Mouse (Mus musculus): ENCODE measurements around the gene Rxra.

The Rxra gene

DNA sequence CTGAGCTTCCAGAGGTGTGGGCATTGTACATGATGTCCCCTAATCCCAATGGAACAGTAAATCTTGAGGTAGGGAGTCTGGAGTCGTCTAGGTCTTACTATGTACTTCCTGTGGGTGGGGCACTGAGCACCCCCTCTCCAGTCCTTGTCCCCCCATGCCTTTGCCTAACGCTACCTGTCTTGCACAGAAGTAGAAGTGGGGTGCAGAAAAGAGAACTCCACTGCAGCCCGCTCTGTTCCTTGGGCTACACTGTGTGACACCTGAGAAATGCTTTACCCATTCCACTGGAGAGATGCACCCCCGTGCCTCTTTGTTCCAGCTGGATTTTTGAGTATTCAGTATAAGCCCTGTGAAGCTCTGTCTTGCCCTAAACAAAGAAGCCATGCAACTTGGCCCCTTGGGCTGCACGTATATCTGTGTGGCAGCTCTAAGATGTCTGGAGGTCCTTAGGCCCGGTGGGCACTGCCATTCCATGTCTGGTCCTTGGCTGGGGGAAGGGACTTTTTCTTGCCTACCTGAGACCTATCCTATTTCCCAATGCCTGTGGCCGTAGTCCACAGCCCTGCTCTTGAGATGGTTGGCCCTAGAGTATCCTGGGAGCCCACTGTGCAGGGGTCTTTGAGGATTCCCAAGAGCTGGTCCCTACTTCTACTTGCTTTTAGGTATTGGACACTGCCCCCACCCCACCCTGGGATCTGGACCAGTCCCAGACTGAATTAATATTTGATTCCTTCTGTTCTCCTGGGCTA lies 67.8 kb downstream of the Rxra start:
- no peak for DNase-seq

DNA sequence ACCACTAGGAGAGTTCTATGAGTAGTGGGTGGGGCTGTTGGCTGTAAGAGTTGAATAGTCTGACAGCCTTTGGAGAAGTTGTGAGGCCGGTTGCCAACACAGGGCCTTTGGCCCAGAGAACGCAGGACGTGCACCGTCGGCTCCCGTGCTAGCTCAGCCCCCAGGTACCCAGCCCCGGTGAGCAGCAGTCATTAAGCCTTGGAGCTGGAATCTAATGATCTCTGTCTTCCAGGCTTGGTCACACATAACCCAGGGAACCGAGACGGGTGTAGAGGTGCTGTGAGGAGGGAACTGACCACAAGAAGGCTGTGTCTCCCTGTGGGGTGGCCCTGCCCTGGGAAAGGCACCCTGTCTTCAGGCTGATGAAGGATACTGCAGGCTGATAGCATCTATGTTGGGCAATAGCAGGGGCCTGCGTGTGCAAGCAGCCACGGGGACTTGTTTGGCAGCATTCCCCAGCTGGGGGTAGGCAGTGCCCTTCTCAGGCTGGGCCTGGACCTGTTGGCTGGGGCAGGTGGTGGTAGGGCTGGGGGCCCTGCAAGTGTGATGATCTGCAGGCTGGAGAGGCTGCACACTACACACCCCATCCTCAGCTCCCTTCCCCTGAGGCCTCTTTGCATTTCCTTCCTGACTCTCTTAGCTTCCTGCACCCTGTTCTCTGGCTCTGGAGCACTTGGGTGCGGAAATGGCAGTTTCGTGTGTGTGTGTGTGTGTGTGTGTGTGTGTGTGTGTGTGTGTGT lies 68.5 kb downstream of the Rxra start:
- DNase-seq = no peak

DNA sequence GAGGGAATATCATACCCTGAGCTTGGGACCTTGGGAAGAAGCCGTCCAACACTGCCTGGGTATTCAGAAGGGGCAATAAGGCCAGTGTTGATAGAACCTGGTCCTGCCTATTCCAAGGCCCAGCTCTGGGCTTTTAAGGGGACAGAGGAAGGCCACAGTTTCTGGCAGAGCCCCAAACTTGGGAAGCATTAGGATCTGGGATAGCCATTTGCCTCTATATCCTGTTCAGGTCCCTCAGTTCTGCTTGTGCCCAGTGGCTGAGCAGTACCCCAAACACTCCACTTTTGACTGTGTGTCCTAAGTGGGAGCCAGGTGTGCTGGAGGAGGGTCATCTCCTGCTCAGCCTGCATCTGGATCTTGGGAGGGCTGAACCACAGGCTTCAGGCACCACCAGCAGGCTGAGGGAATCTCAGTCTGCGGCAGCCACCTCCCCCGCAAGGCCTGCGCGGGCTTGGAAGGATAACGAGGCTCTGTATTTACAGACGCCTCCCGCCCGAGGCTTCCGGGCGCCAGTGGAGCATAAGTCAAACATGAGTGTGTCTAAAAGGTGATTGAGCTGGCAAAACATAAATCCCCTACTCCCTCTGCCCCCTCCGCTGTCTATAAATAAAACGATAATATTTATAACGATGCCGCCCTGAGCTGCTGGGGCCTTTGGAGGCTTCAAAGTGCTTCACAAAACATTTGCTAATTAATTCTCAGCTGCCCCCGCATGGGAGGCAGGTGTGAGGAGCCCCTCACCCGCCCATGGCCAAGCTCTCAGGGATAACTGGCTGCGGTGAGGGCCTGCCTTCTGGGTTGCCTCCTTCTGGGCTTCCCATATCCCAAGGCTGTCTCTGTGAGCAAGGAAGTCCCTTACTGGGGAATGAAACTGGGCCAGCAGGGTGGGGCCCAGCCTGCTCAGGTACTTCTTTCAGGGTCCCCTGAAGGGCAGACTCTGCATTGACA lies 69.7 kb downstream of the Rxra start:
- DNase-seq = peak; percentile 55

DNA sequence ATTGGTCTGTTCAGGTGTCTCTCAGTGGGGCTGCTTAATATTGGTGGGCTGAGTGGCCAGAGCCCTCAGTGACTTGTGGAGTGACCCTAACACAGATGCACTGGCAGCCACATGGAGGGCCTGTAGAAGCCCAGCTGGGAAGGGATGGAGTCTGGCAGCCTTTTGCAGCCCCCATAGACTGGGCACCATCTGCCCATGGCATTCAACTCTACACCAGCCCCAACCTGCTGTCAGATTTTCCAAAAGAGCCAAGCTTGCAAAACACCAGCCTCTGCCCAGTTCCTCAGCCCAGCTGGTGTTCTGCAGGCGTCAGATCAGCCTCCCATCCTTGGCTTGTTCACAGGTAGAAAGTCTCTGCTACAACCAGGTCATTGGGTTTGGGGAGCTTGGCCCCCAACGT lies 70.6 kb downstream of the Rxra start:
- no peak for DNase-seq

DNA sequence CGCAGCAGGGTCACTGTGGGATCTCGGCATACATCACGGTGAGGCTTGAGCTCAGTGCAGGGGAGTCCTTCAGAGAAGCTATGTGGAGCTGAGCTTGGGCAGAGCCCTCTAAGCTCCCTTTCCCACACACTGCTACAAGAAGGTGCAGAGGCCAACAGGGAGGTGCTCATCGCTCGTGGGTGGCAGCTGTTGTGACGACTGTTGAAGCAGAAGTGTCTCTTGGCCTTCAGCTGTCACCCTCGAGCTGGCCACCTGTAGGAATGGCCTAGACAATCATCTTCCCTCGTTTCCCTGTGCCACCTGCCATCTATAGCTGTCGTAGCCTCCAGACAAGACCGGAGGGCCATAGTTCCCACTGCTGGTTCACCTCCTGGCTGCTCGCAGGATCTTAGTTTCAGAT lies 72.7 kb downstream of the Rxra start:
- no peak for DNase-seq

DNA sequence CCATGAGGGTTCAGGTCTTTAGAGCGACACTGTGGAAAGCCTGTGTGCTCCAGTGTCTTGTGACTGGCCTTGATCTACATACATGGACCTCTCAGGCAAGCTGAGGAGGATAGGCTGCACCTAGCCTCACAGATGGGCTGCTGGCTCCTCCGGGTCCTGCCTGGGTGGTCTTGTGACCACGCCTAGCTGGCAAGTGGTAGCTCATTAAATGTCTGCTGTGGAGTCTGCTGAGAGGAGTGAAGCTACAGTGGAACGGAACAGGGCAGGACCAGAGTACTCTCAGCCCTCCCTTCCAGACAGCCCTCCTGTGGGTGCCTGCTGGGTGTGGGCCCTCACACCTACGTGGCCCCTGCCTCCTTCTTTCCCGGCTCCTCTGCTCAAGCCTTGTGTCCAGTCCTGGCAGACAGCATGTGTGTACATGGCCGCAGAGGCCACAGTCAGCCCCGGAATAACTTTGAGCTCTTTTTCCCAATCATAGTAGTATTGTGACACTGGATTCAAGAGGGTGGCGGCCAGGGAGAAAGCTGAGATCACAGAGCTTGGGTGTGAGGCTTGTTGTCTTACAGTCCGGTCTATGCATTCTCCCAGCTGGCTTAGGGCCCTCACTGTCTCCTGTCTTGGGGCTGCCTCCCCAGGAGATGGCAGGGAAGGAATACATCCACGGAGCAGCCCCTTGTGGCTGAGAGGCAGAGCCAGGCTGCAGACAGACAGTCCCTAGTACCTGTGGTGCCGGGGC lies 74.3 kb downstream of the Rxra start:
- no peak for DNase-seq

DNA sequence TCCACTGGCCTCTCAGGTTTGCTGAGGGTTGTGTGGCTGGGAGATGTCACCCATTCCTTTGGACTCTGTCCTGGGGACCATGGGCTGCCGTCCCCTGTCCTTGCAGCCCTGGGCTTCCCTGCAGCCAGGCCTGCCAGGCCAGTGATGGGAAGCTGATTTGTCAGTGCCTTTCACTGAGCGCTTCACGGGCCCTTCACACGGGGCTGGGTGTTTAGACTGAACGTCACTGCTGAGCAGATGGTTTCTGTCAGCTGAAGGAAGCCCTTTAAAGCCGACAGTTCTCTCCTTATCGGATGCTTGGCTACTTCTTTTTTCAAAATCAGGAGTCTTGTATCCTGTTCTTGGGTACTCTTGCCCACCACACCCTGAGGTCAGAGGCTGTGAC lies 74.9 kb downstream of the Rxra start:
- no peak for DNase-seq

DNA sequence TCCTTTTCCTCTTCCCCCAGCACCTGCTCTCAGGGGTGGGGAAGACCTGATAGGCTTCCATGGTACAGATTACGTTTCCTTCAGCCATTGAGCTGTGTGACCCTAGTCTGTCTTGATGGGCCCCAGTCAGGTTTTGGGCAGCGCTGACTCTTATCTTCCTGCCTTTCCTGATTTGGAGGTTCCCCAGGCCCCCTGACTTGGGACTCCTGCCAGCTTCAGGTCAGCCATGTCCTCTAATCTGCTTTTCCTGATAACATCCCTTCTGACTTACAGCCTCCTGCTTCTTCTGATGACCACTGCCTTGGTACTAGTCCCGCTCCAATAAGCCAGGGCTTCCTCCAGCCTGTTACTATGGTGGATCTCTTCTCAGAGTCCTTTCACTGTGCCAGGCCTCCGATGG lies 75.6 kb downstream of the Rxra start:
- DNase-seq = no peak

DNA sequence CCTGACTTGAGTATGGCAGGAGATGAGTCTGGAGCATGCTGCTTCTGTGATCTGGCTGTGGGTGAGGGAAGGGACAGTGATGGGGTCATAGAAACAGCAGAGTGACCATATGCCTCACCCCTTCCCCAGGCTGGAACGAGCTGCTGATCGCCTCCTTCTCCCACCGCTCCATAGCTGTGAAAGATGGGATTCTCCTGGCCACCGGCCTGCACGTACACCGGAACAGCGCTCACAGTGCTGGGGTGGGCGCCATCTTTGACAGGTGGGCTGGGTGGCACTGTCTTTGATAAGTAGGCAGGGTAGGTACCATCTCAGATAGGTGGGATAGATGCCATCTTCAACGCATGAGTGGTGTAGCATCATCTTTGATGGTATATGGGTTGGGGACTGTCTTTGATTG lies 77.9 kb downstream of the Rxra start:
- DNase-seq = no peak

DNA sequence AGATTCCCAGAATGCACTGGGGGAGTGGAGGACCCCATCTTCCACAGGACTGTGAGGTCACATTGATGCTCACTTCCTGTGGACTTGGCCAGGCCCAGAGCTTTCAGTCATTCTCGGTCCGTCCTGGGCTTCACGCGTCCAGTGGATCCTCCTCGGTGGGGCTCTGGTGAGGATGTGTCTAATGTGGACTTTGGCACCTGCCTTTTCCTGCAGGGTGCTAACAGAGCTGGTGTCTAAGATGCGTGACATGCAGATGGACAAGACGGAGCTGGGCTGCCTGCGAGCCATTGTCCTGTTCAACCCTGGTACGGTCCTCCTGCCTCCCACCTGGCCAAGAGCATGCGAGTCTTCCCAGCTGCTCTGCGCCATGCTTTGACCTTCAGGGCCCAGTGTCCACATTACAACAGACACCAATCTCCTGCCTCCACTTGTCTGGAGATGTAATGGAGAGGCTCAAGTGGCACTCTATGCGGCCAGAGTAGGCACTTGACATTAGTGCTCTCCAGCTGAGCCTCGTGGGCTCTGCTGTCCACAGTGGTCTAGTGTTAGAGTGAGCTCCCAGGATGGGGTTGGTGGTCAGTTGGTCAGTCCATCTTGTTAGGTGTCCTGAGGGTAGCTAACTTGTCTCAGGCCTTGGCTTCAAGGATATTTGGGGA lies 79.9 kb downstream of the Rxra start:
- no peak for DNase-seq

DNA sequence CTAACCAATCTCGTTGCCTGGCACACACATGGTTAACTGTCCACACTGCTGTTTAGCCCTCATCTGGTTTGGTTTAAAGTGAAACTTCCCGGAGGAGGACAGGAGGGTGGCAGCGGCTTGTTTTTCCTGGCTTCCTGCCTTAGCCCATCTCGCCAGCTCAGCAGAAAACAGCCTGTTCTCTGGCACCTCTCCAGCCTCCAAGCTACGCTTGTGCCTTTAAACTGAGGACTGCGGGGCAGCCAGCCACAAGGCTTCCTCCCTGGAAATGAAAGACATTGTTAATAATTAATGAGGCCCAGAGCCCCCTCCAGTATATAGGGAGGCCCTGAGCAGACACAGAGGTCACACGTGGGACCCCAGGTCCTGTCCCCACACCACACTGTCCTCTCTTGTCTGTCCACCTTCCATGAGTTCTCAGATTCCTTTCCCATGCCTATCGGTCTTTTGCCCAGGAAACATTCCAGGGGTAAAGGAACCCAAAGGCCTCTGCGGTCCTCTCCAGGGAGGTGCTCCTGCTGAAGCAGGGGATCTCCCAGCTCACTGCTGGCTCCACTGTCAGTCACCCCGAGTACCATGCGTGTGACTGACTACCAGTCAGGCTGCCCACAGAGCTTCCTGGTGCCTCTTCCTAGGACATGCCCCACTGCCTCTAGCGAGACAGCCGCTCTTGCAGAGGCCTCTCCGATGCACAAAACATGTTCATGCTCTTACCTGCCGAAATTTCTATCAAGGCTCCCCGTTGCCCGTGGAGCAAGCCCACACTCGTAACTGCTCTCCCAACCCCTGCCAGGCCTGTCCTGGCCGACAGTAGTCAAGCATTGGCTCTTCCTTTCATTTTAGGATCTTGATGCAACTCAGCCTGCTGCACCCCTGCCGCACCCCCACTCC lies 82.4 kb downstream of the Rxra start:
- DNase-seq = peak; percentile 95

DNA sequence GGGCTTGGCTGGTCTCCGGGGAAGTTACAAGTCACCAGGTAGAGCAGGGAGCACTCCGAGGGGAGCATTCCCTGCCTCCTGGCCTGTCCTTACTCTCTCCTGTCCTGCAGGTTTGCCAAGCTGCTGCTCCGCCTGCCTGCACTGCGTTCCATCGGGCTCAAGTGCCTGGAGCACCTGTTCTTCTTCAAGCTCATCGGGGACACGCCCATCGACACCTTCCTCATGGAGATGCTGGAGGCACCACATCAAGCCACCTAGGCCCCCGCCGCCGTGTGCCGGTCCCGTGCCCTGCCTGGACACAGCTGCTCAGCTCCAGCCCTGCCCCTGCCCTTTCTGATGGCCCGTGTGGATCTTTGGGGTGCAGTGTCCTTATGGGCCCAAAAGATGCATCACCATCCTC lies 83.2 kb downstream of the Rxra start:
- no peak for DNase-seq

DNA sequence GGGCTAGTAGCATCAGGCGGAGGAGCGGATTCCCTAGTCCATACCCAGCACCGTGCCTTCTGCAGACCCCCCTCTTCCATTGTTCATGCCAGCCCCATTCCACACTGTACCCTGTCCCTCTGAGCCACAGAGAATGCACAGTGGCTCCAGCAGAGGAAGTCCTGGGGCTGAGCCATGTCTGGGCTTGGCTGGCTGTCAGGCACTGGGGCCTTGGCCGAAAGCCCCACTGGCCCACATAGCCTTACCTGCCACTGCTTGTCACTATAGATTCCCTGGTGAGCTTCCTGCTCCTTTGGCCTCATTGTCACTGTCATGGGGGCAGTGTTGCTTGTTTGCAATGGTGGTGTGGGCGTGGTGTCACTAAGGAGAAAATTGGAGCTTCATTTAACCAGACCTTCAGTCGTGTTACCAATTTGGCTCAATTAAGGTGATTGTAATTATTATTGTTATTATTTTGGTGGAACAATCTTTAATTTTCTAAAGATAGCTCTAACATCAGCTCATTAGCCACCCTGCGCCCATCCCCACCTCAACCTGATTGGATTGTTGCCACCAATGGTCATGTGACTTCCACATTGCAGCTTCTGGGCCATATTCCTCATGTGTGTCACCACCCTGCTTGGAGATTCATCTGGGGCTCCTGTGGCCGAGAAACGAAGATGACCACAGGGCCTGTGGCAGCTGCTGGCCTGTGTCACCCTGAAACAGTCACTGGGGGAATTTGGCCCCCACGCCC lies 85.2 kb downstream of the Rxra start:
- no peak for DNase-seq

DNA sequence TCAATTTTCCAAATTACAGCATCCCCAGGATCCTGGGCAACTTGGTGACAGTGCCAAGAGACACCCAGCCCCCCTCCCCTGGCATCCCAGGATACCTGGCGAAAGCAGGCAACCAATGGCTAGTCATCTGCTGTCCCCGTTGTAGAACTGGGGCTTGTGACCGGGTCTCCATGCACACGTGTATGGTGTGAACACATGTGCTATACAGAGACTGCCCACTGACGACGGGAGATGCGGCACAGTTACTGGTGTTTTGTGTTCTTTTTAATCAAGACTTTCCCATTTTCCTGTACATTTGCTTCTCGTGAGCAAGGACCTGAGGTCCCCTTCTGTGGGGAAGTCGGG lies 85.7 kb downstream of the Rxra start:
- DNase-seq = no peak

DNA sequence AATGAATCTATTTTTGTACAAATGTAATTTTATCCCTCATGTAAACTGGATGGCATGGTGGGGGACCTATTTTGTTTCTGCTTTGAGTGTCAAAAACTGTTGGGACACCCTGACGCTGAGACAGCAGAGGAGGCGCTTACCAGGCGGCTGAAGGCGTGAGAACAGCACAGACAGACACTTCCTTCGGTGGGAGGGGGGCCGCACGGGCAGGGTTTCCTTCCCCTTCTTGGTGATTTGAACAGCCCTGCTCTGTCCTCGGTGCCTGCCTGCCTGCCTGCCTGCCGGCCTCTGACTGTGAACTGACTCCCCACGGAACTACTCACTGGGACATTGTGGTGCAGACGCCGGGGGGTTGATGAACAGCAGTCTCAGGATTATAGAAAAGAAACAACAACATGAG lies 86.3 kb downstream of the Rxra start:
- DNase-seq = no peak

DNA sequence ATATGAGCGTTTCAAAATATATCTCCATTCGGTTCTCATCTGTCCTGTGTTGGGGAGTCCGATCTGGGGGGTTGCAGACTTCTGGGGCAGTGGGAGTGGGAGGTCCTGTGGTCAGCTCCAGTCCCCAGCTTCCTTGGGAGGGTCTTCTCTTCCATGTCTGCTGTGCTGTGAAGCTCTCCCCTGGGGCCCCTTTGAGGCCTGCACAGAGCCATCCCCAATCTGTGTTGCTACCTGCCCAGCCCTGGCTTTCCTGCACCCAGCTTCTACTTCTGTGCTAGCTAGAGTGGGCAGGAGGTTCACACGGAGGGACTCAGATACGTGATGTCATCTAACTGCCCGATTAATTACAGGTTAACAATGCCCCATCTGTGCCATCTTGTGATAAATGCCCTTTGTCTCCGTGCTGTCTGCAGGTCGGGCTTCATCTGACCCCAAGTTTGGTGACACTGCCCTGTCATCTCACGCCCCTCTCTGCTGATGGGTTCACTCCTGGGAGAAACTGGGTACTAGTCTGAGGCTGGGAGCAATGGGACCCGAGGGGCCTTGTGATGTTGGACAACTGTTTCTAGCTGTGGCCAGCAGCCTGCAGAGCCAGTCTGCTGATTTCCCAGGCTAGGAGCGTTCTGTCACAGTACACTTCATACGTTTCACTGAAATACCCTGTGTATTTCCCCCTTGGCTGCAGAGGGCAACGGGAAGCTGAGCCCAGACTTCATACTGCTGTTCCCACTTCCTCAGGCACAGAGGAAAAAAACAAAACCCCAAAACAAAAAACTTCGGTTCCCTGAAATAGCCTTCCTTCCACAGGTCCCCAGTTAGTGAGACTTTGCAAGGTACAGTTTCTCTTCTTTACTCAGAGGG lies 86.9 kb downstream of the Rxra start:
- no peak for DNase-seq

DNA sequence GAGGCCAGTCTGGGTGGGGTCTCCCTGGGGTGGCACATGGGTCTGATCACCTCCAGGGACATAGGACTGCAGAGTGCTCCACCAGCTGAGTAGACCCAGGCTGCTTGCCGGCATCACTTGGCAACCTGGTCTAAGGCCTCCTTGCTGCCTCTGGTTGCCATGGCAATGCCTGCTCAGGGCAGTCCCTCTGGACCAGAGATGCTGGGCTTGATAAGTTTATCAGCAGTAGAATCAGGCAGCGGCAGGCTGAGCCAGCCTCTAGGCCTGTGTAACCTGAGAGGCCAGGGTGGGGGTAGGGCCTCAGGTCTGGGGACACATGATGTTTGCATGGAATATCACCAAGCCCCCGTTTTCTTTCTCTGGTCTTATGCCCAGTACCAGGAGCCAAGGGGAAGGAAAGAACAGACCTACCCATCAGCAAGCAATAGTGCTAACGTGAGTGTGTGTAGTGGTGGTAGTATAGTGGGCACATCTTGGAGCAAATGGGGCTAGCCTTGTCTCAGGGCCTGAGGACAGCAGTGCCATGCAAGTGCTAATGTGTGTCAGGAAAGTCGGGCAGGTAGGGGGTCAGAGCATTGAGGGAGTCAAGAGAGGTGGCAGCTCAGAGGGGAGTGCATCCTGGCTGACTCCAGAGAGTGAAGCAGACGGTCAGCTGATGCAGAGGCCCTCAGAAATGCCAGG lies 88.2 kb downstream of the Rxra start:
- DNase-seq = no peak

DNA sequence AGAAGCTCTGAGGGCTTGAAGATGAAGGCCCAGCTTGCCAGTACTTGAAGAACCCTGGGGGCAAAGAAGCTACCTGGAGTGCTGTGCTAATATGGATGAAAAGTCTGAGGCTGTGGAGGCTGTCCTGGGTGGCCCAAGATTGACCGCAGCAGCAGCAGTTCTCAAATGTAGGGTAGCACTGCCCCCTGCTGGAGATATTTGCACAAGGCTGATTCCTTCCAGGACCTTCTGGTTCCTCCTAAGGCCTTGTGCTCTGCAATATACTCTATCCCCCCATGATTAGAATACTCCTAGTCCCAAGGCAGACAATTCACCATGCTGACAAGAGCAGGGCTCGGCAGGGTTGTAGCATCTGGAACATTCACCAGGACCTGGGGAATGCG lies 88.7 kb downstream of the Rxra start:
- peak; percentile 75 for DNase-seq

DNA sequence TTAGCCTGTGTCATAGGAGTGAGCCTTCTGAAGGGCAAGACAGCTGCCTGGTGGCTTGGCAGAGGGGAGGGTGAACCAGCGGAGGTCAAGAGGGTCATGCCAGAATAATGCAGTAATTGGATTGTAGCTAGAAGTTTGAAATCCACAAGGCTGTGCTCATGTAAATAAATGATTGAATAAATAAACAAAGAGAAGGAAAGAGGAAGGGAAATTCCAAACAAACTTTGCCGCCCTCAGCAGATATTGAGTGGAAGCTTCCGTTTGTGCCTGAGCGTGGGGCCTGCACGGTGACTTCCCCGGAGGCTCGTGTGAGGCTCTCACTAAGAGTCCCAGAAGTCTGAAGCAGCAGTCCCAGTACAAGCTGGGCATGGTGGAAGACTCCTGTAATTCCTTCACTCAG lies 91.5 kb downstream of the Rxra start:
- DNase-seq = no peak

Measured in layer of hippocampus, adult 9-11 months (tissue).